Mouse (Mus musculus): ENCODE measurements around the gene P2rx5.

P2rx5 gene

DNA sequence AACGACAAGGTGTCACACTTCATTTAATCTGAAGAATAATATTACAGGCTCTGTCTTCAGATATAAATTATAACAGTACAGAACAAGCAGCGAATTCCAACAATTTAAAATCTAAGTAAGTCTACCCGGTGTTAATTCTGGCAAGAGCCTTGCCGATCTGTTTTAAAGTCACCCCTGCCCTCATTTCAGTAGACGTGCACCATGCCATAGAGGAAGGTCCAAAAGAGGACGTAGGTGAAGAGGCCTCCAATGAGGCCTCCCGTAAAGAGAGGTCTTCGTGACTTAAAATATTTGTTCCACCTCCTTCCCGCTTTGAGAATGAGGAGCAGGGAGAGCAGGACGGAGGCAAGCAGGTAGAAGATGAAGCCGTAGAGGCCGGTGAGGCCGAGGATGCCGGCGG, 16.0 kb downstream of the P2rx5 start:
- no peak for DNase-seq (ENCODE audit: low spot score in 2 of 2)

DNA sequence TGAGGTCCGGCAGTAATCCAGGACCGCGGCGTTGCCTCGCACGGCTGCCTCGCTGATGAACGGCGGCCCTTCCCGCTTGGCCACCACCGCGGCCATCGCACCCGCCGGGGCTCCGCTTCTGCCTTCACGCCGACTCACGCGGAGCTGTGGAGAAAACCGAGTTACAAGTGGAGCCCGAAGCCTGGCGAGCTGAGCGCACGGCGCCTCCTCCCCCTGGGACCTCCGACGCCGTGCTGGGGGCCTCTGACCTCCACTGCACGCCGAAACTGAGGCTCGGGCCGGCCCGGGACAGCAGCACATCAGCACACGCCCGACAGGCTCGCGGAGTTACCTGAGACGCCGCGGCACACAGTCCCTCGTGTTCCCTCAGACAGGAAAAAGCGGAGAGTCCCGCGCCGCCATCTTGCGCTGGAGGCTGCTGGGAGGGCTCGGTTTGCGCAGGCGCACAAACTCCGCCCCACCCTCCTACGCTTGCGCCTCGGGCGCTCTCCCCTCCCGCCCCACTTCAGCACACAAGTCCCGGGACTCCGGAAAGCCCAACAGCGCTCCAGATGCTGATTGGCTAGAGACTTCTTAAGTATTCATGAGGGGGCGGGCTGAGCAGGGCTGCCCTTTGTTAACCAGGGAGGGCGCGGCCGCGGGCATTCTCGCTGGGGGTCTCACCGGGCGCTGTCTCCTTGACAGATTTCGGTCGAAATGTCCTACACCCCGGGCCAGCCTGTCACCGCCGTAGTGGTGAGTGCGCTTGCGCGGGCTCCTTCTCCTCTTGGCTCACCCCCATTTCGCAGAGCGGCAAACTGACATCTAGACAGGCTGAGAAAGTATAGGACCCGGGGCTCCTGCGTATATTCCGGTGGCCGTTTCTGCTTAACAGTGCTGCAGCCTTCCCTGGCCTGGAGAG, 16.6 kb downstream of the P2rx5 start, which contains the start of the genes Emc6 and Tax1bp3:
TSS of gene Emc6 (minus strand) at position 430 of the 901 bp plus-strand sequence.
TSS of gene Tax1bp3 (plus strand) at position 476 of the 901 bp plus-strand sequence.
- peak; percentile 92 for DNase-seq (ENCODE audit: low spot score in 2 of 2)

DNA sequence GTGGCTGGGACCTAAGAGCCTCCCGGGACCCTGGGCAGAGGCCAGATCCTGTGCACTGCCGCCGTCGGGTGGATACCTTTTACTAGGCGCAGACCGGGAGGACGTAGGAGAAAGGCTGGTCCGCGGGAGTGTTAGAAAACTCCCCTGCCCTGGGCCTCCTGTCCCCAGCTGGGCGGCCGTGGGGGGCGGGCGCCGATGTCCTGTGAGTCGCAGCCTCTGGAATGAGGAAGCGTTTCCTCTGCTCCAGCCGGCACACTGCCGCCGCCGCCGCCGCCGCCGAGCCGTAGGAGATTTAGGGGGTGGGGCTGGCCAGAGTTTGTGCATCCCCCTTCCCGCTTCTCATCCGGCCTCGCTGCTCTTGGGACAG, 17.3 kb downstream of the P2rx5 start:
- peak in 1 of 2 experiments; percentile 19 for DNase-seq (ENCODE audit: low spot score in 2 of 2)

DNA sequence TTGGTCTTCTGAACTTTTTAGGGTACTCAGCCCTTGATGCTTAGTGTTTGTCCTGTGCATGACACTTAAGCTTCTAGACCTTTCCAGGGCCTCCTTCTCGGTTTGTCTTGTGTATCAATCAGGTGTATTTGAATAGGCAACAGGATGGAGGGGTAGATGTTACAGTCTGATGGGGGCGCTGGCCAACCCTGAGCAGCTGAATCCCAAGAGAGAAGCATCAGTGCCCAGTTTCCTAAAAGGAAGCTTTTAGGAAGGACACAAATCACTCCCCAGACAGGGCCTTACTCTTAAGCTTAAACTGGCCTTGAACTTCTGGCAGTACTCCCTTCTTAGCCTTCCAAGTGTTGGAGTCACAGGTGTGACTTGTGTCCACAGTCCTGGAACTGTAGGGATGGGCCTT, 17.7 kb downstream of the P2rx5 start:
- no peak for DNase-seq (ENCODE audit: low spot score in 2 of 2)

DNA sequence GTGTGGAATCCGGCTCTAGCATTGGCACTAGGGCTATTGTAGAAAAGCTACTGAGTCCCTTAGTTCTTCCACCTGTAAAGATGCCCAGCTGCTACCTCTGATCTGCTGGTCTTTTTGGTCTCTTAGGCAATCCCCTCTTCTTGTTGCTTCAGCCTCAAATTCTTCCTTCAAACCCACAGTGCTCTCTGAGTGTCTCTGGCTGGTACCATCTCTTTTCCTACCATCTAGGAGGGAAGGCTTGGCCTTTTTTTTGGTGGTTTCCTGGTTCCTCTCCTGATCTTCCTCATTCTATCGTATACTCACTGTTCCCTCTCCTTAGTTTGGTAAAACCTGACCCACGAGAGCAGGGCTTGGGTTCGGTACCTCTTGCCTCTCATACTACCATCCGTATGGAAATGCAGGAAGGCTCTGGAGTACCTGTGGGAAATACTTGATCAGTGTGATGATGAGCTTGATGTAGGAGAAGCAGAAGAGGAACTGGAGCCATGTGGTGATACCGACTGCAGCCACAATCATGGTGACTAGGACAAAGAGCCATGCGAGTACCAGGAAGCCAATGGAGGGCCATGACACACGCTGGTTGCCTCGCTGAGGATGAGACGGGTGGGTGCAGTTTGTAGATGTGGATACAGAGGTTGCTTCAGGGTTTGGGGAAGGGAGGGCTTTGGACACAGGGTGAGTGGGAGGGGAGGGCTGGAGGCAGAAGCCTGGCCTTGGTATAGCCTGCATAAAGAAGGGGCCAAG, 25.8 kb downstream of the P2rx5 start:
- DNase-seq (ENCODE audit: low spot score in 2 of 2) = no peak

DNA sequence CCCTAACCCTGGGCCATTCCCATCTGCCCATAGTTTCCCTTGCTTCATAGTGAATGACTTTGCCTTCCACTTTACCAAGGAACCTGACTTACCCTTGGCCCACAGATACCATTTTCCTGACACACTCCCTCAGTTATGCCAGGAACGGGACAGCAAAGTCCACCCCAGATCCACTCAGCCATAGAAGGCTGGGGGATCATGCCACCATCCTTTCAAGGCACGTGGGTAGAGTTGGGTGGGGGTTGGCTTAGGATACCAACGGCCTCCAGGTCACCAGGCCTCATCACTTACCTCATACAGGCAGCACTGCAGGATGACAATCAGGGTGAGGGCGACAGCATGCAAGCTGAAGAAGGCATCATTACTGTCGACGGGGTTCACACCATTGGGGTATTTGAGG, 27.0 kb downstream of the P2rx5 start:
- DNase-seq (ENCODE audit: low spot score in 2 of 2) = no peak

DNA sequence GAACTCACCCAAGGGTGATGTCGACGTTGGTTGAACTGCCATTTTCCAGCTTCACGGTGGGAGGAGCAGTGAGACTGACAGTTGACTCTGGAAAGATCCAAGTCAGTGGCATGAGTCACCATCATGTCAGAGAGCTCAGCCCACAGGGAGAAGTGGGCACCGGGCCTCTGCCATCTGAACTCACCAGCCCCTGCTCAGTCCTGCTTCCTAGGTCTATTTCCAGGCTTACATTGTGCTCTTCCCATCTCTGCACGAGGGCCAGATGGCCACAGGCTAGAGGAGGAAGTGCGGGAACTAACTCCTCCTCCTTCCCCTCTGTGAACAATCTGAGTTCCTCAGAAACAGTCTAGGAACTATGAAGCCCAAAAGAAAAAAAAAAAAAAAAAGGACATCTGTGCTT, 32.8 kb downstream of the P2rx5 start:
- DNase-seq (ENCODE audit: low spot score in 2 of 2) = no peak

DNA sequence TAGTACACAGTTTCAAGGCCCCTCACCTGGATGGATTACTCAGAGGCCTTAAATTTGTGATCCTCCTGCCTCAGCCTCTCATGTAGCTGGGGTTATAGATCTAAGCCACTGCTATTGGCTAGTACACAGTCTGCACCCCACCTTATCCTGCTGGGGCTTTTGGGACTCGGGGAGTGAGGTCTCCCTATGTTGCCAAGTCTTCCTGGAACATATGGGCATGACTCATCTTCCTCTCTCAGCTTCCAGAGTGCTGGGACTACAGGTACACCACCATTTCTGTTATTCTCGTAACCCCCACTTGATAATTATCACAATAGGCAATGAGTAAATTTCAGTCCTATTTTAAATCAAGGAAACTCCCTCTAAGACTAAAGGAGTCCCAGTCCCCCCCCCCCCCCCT, 34.2 kb downstream of the P2rx5 start:
- DNase-seq (ENCODE audit: low spot score in 2 of 2) = no peak

DNA sequence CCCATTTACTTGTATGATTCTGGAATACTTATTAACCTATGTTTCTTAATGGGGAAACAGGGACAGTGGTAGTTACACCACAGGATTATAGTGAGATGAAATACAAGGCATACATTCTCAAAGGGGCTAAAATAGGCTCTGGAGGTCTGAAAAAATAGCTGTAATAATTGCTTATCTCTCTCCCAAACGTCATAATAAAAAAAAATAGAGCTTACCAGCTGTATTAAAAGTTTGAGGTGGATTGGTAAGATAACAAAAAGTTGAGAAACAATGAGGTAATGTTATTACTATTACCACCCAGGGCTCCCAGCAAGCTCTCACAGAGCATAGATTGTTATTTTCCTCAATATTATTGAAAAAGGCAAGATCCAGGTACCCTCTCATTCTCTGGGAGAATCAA, 38.0 kb downstream of the P2rx5 start:
- DNase-seq (ENCODE audit: low spot score in 2 of 2) = no peak

DNA sequence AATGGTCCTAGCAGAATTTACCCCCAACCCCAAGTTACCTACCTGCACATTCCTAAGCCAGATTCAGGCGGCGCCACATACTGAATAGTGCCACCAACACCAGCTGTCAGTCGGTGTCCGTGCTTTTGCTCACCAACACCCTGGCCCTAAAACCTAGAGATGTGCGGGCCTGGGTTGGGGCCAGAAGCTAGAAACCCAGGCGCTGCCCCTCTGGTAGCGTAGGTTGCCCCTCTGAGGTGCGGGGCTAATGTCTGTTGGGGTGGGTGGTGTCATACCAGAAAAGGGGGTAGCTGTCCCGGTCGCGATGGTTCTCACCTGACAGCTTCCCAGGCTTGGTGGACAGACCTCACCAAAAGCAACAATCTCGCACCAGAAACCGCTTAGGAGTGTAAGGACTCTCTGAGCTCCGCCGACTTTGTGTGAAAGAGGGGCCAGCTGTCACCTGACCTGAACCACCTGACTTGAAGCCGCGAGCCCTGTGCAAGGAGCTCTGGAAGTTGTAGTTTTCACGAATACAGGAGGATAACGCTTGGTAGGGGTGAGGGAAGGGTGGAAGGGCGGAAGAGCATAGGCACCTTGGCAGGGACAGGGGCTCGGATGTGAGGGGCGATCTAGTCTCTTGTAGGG, 38.5 kb downstream of the P2rx5 start, which contains the start of gene Ctns:
TSS of gene Ctns (minus strand) at position 440 of the 627 bp plus-strand sequence.
- peak; percentile 85 to 92 for DNase-seq (ENCODE audit: low spot score in 2 of 2)

DNA sequence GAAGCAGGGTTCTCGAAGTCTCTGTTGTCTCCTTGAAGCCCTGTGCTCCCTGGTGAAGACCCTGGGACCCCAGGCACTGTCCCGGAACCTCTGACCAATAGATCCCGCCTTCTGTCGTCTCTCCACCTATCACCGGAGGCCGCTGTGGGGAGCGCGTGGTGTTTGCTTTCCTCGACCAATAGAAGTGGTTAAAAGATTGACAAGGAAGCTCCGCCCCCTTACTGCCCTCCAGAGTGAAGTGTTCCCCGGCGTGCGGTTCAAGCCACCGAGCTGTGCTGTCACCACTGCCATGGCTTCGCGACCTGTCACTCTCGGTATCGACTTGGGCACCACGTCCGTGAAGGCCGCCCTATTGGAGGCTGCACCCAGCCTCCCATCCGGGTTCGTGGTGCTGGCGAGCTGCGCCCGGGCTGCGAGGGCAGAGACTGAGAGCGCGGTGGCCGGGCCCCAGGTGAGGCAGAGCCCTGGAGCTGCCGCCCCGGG, 39.0 kb downstream of the P2rx5 start, which contains the start of gene Shpk:
TSS of gene Shpk (plus strand) at position 231 of the 483 bp plus-strand sequence.
- peak; percentile 98 to 99 for DNase-seq (ENCODE audit: low spot score in 2 of 2)

DNA sequence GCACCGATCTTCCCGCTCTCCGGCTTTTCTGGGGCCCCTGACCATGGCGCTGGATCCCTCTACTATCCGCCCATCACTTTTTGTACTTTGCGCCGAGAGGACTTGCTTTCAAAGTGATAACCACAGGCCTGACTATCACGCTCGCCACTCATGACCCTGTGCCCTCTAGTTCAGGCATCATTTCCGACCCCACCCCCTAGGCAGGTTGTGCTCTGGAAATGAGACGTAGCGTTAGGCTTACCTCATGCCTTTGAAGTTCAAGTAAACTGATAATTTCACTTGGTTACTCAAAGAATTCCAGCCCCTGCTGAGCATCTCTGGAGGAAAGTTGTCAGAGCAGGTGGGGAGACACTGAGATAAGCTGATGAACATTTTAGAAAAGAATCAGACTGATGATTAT, 39.7 kb downstream of the P2rx5 start:
- no peak for DNase-seq (ENCODE audit: low spot score in 2 of 2)

DNA sequence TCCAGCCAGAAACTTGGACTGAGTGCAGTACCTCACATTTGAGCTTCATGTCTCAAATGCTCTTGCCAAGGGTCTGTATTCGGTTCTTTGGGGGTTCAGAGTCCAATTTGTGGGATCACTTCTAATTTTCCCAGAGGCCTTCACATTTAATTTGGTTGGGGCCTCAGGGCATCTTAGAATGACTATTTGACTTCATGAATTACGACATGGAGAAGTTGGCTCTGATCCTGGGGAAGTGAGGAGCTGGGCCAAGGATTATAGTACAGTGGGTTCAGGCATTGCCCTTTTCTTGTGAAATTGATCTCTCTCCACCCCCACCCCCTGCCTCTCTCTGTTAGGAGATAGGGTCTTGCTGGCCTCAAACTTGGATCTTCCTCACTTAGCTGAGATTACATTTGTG, 40.8 kb downstream of the P2rx5 start:
- no peak for DNase-seq (ENCODE audit: low spot score in 2 of 2)

DNA sequence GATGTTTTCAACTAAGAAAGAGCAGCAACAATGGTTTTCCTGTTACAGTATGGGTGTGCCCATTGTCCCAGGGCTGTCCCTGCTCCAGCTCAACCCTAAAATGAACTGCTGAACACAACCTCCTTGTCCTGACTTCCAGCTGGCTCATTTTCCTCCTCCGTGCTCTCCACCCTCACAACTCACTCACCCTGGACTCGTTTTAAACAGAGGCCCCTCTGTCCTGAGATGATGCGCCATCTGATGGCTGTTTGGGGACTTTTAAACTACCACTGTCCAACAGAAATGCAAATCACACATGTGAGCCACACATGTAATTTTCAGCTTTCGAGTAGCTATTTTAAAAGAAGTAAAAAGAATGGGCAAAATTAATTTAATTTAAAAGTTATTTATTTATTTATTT, 41.4 kb downstream of the P2rx5 start:
- no peak for DNase-seq (ENCODE audit: low spot score in 2 of 2)

DNA sequence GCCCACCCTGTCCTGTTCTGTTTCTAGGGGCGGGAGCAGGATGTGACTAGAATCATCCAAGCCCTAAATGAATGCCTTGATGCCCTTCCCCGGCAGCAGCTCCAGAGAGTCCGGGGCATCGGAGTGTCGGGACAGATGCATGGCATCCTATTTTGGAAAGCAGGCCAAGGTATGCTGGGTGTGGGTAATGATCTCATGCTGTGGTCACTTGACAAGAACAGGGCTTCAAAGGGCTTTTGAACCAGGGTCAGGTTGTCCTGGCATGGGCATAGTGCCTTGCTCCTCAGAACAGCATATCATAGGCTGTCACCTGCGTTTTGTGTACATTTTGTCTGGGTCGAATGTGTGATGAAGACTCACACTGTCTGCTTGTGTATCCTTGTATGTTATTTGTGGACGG, 43.7 kb downstream of the P2rx5 start:
- DNase-seq (ENCODE audit: low spot score in 2 of 2) = no peak

DNA sequence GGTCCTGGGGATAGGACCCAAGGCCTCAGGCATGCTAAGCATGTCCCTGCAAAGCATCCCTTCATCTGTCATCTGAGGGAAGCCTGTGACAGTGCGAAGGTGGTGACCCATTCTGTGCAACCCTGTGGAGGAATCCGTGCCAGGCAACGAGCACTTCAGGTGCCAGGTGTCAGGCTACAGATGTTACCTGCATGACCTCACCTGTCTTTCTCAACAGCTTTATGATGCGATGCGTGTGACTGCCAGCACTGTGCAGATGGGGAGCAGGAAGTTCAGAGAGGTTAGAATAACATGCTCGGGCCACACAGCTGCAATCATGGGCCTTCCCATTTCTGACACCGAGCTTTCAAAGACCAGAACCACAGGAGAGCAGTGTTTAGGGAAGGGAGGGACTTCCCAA, 45.0 kb downstream of the P2rx5 start:
- DNase-seq (ENCODE audit: low spot score in 2 of 2) = no peak

DNA sequence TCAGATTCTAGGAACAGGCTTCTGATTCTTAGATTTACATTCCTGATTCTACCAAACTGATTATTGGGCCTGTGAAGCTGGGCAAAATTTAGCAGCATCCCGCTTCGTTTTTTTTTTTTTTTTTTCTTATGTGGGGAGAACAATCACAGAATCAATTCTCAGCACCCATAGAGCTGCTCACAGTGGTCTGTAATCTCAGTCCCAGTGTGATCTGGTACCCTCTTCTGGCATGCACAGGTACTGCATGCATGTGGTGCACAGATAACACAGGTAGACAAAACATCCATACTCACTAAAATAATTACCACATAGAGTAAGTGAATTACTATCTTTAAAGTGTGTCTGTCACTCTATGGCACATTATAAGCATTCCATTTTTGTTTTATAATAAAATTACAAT, 47.4 kb downstream of the P2rx5 start:
- no peak for DNase-seq (ENCODE audit: low spot score in 2 of 2)

DNA sequence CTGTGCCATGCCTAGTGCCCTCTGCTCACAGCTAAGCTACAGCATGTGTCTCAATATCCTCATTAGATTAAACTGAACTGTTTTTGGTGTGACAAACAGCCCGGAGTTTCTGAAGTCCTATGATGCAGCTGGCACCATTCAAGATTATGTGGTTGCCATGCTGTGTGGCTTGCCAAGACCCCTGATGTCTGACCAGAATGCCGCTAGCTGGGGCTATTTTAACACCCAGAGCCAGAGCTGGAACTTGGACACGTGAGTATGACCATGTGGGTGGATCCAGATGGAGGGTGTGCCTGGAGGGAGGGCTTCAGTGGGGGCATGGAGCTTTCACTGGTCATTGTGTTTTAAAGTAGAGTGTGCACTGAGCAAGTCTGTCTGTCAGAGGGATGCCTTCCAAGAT, 53.7 kb downstream of the P2rx5 start:
- DNase-seq (ENCODE audit: low spot score in 2 of 2) = no peak

DNA sequence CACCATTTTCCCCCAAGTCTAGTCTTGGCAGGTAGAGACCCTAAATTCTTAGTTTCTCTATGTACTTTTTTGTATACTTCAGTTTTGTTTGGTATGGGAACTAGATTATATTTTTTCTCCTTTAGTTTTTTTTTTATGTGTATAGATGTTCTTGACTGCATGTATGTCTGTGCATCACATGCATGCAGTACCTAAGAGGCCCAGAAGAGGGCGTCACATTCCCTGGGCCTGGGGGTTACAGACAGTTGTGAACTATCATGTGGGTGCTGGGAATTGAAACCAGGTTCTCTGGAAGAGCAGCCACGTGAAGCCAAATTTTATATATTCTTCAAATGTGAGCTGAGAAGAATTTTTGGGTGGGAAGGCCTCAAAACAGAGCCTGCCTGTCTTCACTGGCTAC, 59.5 kb downstream of the P2rx5 start:
- DNase-seq (ENCODE audit: low spot score in 2 of 2) = no peak

DNA sequence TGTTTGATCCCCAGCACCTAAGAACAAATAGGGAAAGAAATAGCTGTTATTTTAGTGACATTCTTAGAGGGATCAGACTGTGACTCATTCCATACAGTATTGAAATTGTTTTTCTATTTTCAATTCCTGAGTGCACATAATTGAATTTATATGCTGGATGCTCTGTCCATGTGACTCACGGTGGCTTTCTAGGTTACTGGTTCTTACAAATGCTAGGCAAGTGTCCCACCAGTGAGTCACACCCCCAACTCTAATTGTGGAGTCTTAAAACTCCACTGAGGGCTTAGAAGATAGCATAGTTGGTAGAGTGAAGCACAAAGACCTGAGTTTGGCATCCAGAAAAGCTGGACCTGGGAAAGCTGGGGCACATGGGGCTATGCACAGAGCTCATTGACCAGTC, 60.4 kb downstream of the P2rx5 start:
- no peak for DNase-seq (ENCODE audit: low spot score in 2 of 2)
